Mouse (Mus musculus): ENCODE data around the gene Fli1. TPM values are rescaled to one million over a fixed set of nuclear protein-coding genes. Genes with fewer than 3 reads are reported as not detected.

Fli1 gene
- polyA plus RNA-seq, 1 experiment from 2014 or later, result 22.5 TPM

DNA sequence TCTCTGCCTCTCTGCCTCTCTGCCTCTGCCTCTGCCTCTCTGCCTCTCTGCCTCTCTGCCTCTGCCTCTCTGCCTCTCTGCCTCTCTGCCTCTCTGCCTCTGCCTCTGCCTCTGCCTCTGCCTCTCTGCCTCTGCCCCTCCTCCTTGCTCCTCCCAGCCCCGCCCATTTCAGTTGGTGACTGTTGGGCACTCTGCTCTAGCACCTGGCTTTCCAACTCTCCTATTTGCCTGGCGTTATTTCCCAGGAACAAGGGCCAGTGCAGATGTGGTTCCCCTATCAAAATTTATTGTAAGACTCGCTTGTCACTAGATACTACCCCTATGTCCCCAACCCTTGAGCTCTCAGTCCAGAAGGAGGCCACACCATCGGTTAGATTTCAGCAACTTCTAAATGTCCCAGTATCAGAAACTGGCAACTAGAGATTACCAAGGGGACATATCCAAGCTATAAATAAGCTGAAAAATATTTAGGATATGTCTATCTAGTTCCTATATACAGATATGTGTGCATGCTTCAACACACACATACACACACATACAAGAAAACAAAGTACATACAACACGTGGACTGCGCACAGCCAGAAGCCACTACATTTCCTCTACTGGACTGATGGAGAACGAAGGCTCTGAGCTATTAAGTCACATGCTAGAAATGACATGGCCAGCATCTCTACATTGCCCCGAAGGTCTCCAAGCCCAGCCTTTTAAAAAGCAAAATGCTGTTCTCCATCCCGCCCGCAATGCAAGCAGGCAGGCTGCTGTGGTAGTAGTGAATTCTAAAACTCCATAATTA is 26.6 kb downstream of the Fli1 start:
- H3K27me3 ChIP-seq (ENCODE audit: poor library complexity, severe bottlenecking), result no peaks in the 10 kb centered on the region
- no peaks in the 10 kb centered on the region for H3K36me3 ChIP-seq (replicated peaks)
- no peak for DNase-seq (ENCODE audit: extremely low spot score, low spot score)
- H3K4me3 ChIP-seq, result no peak overlapping the region
- H3K9me3 ChIP-seq, result no peaks in the 10 kb centered on the region
- H3K4me1 ChIP-seq, result peaks cover 49% of the 10 kb centered on the region
- H3K27ac ChIP-seq, result no peak overlapping the region
- 84% methylated on average over 10 of the region's 10 CpGs for WGBS

GRCm38 (mm10) chr9:32514406-32515058 is 28.1 kb downstream of the Fli1 start:
- Histone ChIP-seq H3K36me3 (replicated peaks) (no peaks in the 10 kb centered on the region), H3K27ac (peak overlapping the region; percentile 66; the same call in 1 of the 2 replicates), H3K4me1 (peaks cover 45% of the 10 kb centered on the region), H3K4me3 (no peak overlapping the region), H3K27me3 (ENCODE audit: poor library complexity, severe bottlenecking) (no peaks in the 10 kb centered on the region), H3K9me3 (no peaks in the 10 kb centered on the region)
- WGBS, result 53% methylated on average over 6 of the region's 6 CpGs
- no peak for DNase-seq (ENCODE audit: extremely low spot score, low spot score)

DNA sequence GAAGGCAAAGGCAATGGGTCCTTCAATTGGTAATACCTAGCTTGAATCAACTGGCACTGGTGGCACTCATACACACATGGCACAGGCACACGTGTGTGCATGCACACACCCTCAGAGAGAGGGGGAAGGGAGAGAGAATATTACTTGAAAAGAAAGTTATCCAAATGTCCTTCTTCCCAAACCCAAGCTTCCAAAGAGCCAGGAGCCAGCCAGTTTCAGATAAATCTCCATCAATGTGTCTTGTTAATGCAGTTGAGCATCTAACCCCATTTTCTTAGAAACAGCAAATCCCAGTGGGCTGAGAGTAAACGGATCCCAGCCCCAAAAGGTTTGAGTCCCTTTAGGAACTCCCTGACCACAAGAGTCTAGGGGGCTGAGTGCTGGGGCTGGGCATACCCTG is 29.2 kb downstream of the Fli1 start:
- H3K4me1 ChIP-seq, result peaks cover 43% of the 10 kb centered on the region

GRCm38 (mm10) chr9:32510454-32511263 is 32.0 kb downstream of the Fli1 start:
- H3K4me1 ChIP-seq, result peaks cover 51% of the 10 kb centered on the region
- WGBS, result 85% methylated on average over 7 of the region's 7 CpGs

More for the DNA sequence above, 29.2 kb downstream of the Fli1 start:
- no peaks in the 10 kb centered on the region for H3K9me3 ChIP-seq
- no peak for DNase-seq (ENCODE audit: extremely low spot score, low spot score)
- H3K27me3 ChIP-seq (ENCODE audit: poor library complexity, severe bottlenecking), result no peaks in the 10 kb centered on the region
- no peak overlapping the region for H3K27ac ChIP-seq
- WGBS, result 75% methylated on average over 2 of the region's 2 CpGs
- no peaks in the 10 kb centered on the region for H3K36me3 ChIP-seq (replicated peaks)
- H3K4me3 ChIP-seq, result no peak overlapping the region

GRCm38 (mm10) chr9:32509706-32510156 is 32.9 kb downstream of the Fli1 start:
- no peak for DNase-seq (ENCODE audit: extremely low spot score, low spot score)
- Histone ChIP-seq H3K9me3 (no peaks in the 10 kb centered on the region), H3K4me3 (no peak overlapping the region), H3K27me3 (ENCODE audit: poor library complexity, severe bottlenecking) (0 out of 2 replicates have a peak, but pooled peaks cover 10% of the 10 kb centered on the region), H3K27ac (no peak overlapping the region), H3K36me3 (replicated peaks) (no peaks in the 10 kb centered on the region), H3K4me1 (peaks cover 55% of the 10 kb centered on the region)
- 74% methylated on average over 7 of the region's 7 CpGs for WGBS

More at GRCm38 (mm10) chr9:32510454-32511263, 32.0 kb downstream of the Fli1 start:
- H3K27ac ChIP-seq, result no peak overlapping the region
- no peaks in the 10 kb centered on the region for H3K36me3 ChIP-seq (replicated peaks)
- H3K27me3 ChIP-seq (ENCODE audit: poor library complexity, severe bottlenecking), result 0 out of 2 replicates have a peak, but pooled peaks cover 10% of the 10 kb centered on the region
- H3K4me3 ChIP-seq, result no peak overlapping the region
- no peak for DNase-seq (ENCODE audit: extremely low spot score, low spot score)
- H3K9me3 ChIP-seq, result no peaks in the 10 kb centered on the region

DNA sequence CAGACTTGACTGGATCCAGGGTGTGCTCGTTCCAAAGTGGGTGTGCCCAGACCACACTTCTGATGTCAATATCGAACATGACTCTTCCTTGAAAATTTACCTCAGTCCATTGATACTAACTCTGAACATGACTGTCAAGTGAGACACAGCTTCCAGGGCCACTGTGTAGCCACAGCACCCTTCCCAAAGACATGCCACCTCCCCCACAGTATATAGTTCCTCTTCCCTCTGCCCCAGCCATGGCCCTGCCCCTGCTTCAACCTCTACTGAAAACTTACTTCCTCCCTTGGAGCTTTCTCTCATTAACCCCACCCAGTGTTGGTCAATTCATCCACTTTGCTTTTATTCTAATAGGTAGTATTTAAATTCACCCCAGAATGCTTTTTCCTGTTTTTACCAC is 34.0 kb downstream of the Fli1 start:
- H3K9me3 ChIP-seq, result no peaks in the 10 kb centered on the region
- 84% methylated on average over 2 of the region's 2 CpGs for WGBS
- no peaks in the 10 kb centered on the region for H3K36me3 ChIP-seq (replicated peaks)
- H3K4me1 ChIP-seq, result peaks cover 54% of the 10 kb centered on the region
- H3K27me3 ChIP-seq (ENCODE audit: poor library complexity, severe bottlenecking), result 0 out of 2 replicates have a peak, but pooled peaks cover 10% of the 10 kb centered on the region
- no peak overlapping the region for H3K4me3 ChIP-seq
- no peak overlapping the region for H3K27ac ChIP-seq
- DNase-seq (ENCODE audit: extremely low spot score, low spot score), result no peak

GRCm38 (mm10) chr9:32508118-32508517 is 34.5 kb downstream of the Fli1 start:
- WGBS, result 72% methylated on average over 8 of the region's 8 CpGs
- H3K27me3 ChIP-seq (ENCODE audit: poor library complexity, severe bottlenecking), result 0 out of 2 replicates have a peak, but pooled peaks cover 10% of the 10 kb centered on the region
- H3K4me3 ChIP-seq, result no peak overlapping the region
- H3K36me3 ChIP-seq (replicated peaks), result no peaks in the 10 kb centered on the region
- no peak for DNase-seq (ENCODE audit: extremely low spot score, low spot score)
- no peaks in the 10 kb centered on the region for H3K9me3 ChIP-seq
- H3K27ac ChIP-seq, result no peak overlapping the region
- peaks cover 51% of the 10 kb centered on the region for H3K4me1 ChIP-seq

GRCm38 (mm10) chr9:32506866-32507861 is 35.5 kb downstream of the Fli1 start:
- no peak for DNase-seq (ENCODE audit: extremely low spot score, low spot score)
- H3K4me1 ChIP-seq, result peaks cover 51% of the 10 kb centered on the region
- WGBS, result 75% methylated on average over 15 of the region's 15 CpGs
- peak overlapping the region; percentile 51; the same call in 1 of the 2 replicates for H3K27ac ChIP-seq
- H3K36me3 ChIP-seq (replicated peaks), result no peaks in the 10 kb centered on the region
- H3K9me3 ChIP-seq, result no peaks in the 10 kb centered on the region
- no peak overlapping the region for H3K4me3 ChIP-seq
- 0 out of 2 replicates have a peak, but pooled peaks cover 10% of the 10 kb centered on the region for H3K27me3 ChIP-seq (ENCODE audit: poor library complexity, severe bottlenecking)

DNA sequence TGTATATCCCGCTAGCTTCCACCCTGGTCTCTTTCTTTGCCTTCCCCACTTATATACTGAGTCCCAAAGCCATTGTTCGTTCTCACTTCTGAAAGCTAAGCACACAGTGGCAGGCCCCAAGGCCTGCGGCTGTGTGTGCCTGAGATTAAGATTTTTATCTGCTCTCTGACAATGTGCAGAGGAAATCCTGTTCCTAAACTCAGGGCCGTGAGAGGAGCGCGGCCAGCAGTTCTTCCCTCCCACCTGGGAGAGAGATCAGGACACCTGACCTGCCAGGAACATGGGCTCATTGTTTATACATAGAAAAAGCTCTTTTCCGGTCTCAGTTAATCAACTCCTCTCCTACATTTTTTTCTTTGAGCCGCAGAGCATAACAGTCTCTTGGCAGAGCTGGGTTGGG is 36.5 kb downstream of the Fli1 start:
- H3K4me1 ChIP-seq, result peaks cover 51% of the 10 kb centered on the region

GRCm38 (mm10) chr9:32505460-32506075 is 37.1 kb downstream of the Fli1 start:
- Histone ChIP-seq H3K27ac (no peak overlapping the region), H3K36me3 (replicated peaks) (no peaks in the 10 kb centered on the region), H3K4me1 (peaks cover 51% of the 10 kb centered on the region), H3K27me3 (ENCODE audit: poor library complexity, severe bottlenecking) (0 out of 2 replicates have a peak, but pooled peaks cover 10% of the 10 kb centered on the region), H3K9me3 (no peaks in the 10 kb centered on the region), H3K4me3 (no peak overlapping the region)
- 87% methylated on average over 7 of the region's 7 CpGs for WGBS
- no peak for DNase-seq (ENCODE audit: extremely low spot score, low spot score)

More for the DNA sequence above, 36.5 kb downstream of the Fli1 start:
- Histone ChIP-seq H3K36me3 (replicated peaks) (no peaks in the 10 kb centered on the region), H3K27ac (peak overlapping the region; percentile 51; the same call in 1 of the 2 replicates), H3K27me3 (ENCODE audit: poor library complexity, severe bottlenecking) (0 out of 2 replicates have a peak, but pooled peaks cover 10% of the 10 kb centered on the region), H3K4me3 (no peak overlapping the region), H3K9me3 (no peaks in the 10 kb centered on the region)
- WGBS, result 59% methylated on average over 8 of the region's 8 CpGs
- no peak for DNase-seq (ENCODE audit: extremely low spot score, low spot score)

DNA sequence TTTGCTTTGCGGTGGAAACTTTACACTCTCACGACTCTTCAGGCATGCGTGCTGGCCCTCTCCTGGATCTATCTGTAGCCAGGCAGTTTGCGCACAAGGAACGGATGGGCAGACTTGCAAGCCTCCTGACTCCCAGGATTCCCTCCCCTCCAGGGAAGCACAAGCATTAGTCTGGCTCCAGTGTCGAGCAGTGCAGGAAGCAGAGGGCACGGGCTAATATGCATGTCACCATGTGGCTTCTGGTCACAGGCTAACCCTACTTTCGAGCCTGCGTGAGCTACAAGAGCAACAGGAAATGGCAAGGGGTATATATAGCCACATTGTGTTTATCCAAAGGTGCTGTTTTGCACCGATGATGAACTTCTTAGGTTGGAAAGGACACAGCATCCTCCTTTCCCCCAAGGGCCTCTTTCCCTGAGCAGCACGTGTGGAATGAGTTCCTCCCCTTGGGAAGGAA is 38.6 kb downstream of the Fli1 start:
- Histone ChIP-seq H3K4me1 (peaks cover 48% of the 10 kb centered on the region), H3K27ac (no peak overlapping the region), H3K36me3 (replicated peaks) (no peaks in the 10 kb centered on the region), H3K9me3 (no peaks in the 10 kb centered on the region), H3K4me3 (no peak overlapping the region), H3K27me3 (ENCODE audit: poor library complexity, severe bottlenecking) (0 out of 2 replicates have a peak, but pooled peaks cover 10% of the 10 kb centered on the region)
- DNase-seq (ENCODE audit: extremely low spot score, low spot score), result no peak
- 66% methylated on average over 11 of the region's 11 CpGs for WGBS

Data from forebrain, embryonic 10.5 days (tissue).